ENCODE assay signal across 10 mouse cellular contexts in the genomic region with DNA sequence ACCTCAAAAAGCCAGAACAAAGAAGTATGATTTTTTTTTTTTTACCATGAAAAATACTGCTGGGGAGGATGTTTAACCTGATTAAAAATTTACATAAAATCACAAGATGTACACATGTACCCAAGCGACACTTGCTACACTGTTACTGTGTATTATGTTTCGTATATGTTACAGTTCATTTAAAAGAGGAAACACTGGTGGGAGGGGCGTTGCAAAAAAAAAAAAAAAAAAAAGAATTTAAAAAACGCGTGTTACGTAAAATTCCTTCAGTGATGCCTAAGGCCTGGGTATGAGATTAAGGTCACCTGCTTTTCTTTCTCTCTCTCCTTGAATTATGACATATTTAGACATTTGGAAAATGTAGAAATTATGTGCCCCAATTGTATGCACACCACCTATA. TPM values are rescaled to one million over a fixed set of nuclear protein-coding genes. Genes with fewer than 3 reads are reported as not detected.
A peak's percentile ranks its signal among the peaks of the same experiment; 100 is the strongest.
DNase-seq lines count a peak whose midpoint lies in the region; ATAC-seq and TF ChIP-seq lines count a peak whose summit lies in the region.
"Had no signal": no experiment of that assay in that cellular context is flagged by ENCODE, and none has a peak within 500 bp of the region (broad histone marks: within the 10 kb centered on the region; RNA-seq: fewer than 3 reads in every experiment).

No protein-coding gene starts in this region.

- no peaks in the 10 kb centered on the region for H3K9me3 ChIP-seq in heart, embryonic 16.5 days (replicated peaks; ENCODE audit: control insufficient read depth, low read length)
- no peaks in the 10 kb centered on the region for H3K9me3 ChIP-seq in midbrain, embryonic 16.5 days (replicated peaks; ENCODE audit: control insufficient read depth, low read length, poor library complexity, severe bottlenecking)
- H3K9me3 ChIP-seq in midbrain, embryonic 13.5 days, result no peaks in the 10 kb centered on the region
- H3K9me3 ChIP-seq: limb, embryonic 12.5 days had no signal

- no peaks in the 10 kb centered on the region for H3K27me3 ChIP-seq in heart, embryonic 16.5 days (ENCODE audit: control insufficient read depth, insufficient read depth, low read length)
- H3K27me3 ChIP-seq in heart, adult 2 months (ENCODE audit: control insufficient read depth, insufficient read depth, low read length), result 0 out of 2 replicates have a peak, but pooled peaks cover 2% of the 10 kb centered on the region
- H3K27me3 ChIP-seq in midbrain, embryonic 16.5 days (ENCODE audit: control insufficient read depth, insufficient read depth, low read depth, low read length), result no peaks in the 10 kb centered on the region
- H3K27me3 ChIP-seq in midbrain, embryonic 13.5 days, result no peaks in the 10 kb centered on the region
- H3K27me3 ChIP-seq in myocyte (ENCODE audit: control insufficient read depth, insufficient read depth, insufficient read length), result no peaks in the 10 kb centered on the region
- H3K27me3 ChIP-seq: limb, embryonic 12.5 days had no signal

- intact Hi-C loops in heart, adult 2 months (cut with DNase I), result no loop called here

- H3K27ac ChIP-seq in heart, embryonic 16.5 days (ENCODE audit: low read length), result no peak overlapping the region
- H3K27ac ChIP-seq in heart, adult 2 months, result no peak overlapping the region
- no peak overlapping the region for H3K27ac ChIP-seq in midbrain, embryonic 16.5 days (ENCODE audit: low read length)
- no peak overlapping the region for H3K27ac ChIP-seq in midbrain, embryonic 13.5 days
- H3K27ac ChIP-seq: limb, embryonic 12.5 days had no signal

- TF ChIP-seq CTCF in heart, adult 2 months (IDR thresholded peaks at IDR 0.05), result no peak

- no peaks in the 10 kb centered on the region for H3K79me2 ChIP-seq in heart, adult 2 months (replicated peaks; ENCODE audit: control insufficient read depth, insufficient read depth, low read length)
- H3K79me2 ChIP-seq in myocyte (ENCODE audit: control insufficient read depth, insufficient read depth), result no peaks in the 10 kb centered on the region

- no peak overlapping the region for H3ac ChIP-seq in myocyte (ENCODE audit: control insufficient read depth, insufficient read length)

- no peaks in the 10 kb centered on the region for H3K36me3 ChIP-seq in heart, embryonic 16.5 days (ENCODE audit: control insufficient read depth, insufficient read depth)
- H3K36me3 ChIP-seq in heart, adult 2 months (ENCODE audit: control insufficient read depth, insufficient read depth, low read length), result no peaks in the 10 kb centered on the region
- no peaks in the 10 kb centered on the region for H3K36me3 ChIP-seq in midbrain, embryonic 16.5 days (ENCODE audit: control insufficient read depth, insufficient read depth, low read length)
- no peaks in the 10 kb centered on the region for H3K36me3 ChIP-seq in midbrain, embryonic 13.5 days
- no peaks in the 10 kb centered on the region for H3K36me3 ChIP-seq in myocyte (ENCODE audit: control insufficient read depth, insufficient read depth)
- H3K36me3 ChIP-seq: limb, embryonic 12.5 days had no signal

- ATAC-seq in heart, embryonic 16.5 days (replicated peaks; ENCODE audit: extremely low read depth, insufficient read depth, low FRiP score), result no peak
- ATAC-seq in midbrain, embryonic 16.5 days, result no peak
- no peak for ATAC-seq in midbrain, embryonic 13.5 days
- ATAC-seq in hematopoietic stem cell, adult 5-6 weeks (replicated peaks in 1 of 2; ENCODE audit: insufficient read depth in 1 of 2, low FRiP score in 2 of 2, low TSS enrichment in 1 of 2, low read depth in 1 of 2, poor library complexity in 2 of 2, severe bottlenecking in 2 of 2), result peak; percentile 23 to 54; a peak in 2 of 4 replicates

- TF ChIP-seq EP300 in heart, adult 2 months (IDR thresholded peaks at IDR 0.05; ENCODE audit: insufficient read depth, low read depth, low read length), result no peak

- TF ChIP-seq POLR2A in heart, adult 2 months (IDR thresholded peaks at IDR 0.05; ENCODE audit: insufficient read depth, low read depth, low read length), result no peak
- TF ChIP-seq POLR2A in myocyte (IDR thresholded peaks at IDR 0.05; ENCODE audit: insufficient read length, low read depth), result no peak

- 65% methylated on average over 6 of the region's 6 CpGs for WGBS in heart, embryonic 16.5 days
- 58% methylated on average over 6 of the region's 6 CpGs for WGBS in heart, adult 2 months
- whole genome bisulfite sequencing in midbrain, embryonic 16.5 days, result 83% methylated on average over 6 of the region's 6 CpGs
- 83% methylated on average over 6 of the region's 6 CpGs for WGBS in midbrain, embryonic 13.5 days

- no peak overlapping the region for H3K4me3 ChIP-seq in heart, embryonic 16.5 days (ENCODE audit: low read length)
- H3K4me3 ChIP-seq in heart, adult 2 months, result no peak overlapping the region
- no peak overlapping the region for H3K4me3 ChIP-seq in midbrain, embryonic 16.5 days (ENCODE audit: low read depth, low read length)
- H3K4me3 ChIP-seq in midbrain, embryonic 13.5 days (replicated peaks), result no peak overlapping the region
- H3K4me3 ChIP-seq in myocyte, result peak overlapping the region; percentile 8

- H3K9ac ChIP-seq in heart, embryonic 16.5 days (ENCODE audit: low read length), result no peak overlapping the region
- H3K9ac ChIP-seq in heart, adult 2 months (ENCODE audit: low read depth, low read length), result no peak overlapping the region
- H3K9ac ChIP-seq in midbrain, embryonic 16.5 days (ENCODE audit: low read depth, low read length), result no peak overlapping the region
- H3K9ac ChIP-seq in midbrain, embryonic 13.5 days (replicated peaks), result no peak overlapping the region
- H3K9ac ChIP-seq: limb, embryonic 12.5 days had no signal

- DNase-seq in heart, adult 2 months, result no peak
- no peak for DNase-seq in gastrocnemius, postnatal 10 days
- DNase-seq in left cerebral cortex, adult 9 months (ENCODE audit: low spot score in 2 of 2), result no peak
- DNase-seq: layer of hippocampus, postnatal 36 days had no signal

- H3K4me1 ChIP-seq in heart, embryonic 16.5 days (ENCODE audit: control insufficient read depth, insufficient read depth, low read length), result peaks cover 2% of the 10 kb centered on the region; the same call in 1 of the 2 replicates
- H3K4me1 ChIP-seq in heart, adult 2 months (ENCODE audit: control insufficient read depth, insufficient read depth, low read length), result no peaks in the 10 kb centered on the region
- H3K4me1 ChIP-seq in midbrain, embryonic 16.5 days (ENCODE audit: control insufficient read depth, insufficient read depth, low read length), result no peaks in the 10 kb centered on the region
- H3K4me1 ChIP-seq in midbrain, embryonic 13.5 days (replicated peaks), result no peaks in the 10 kb centered on the region

- peak overlapping the region; percentile 60; the same call in 1 of the 2 replicates for H3K4me2 ChIP-seq in heart, embryonic 16.5 days (ENCODE audit: low read depth, low read length)
- peak overlapping the region; percentile 43; the same call in 1 of the 2 replicates for H3K4me2 ChIP-seq in midbrain, embryonic 16.5 days (ENCODE audit: low read length)
- H3K4me2 ChIP-seq in midbrain, embryonic 13.5 days (replicated peaks), result no peak overlapping the region
- peak overlapping the region; percentile 76 for H3K4me2 ChIP-seq in myocyte (ENCODE audit: low read depth)

TF ChIP-seq in myocyte, 11 proteins besides CTCF, POLR2A, EP300 and RAD21:
- no peak for TF ChIP-seq USF1 (IDR thresholded peaks at IDR 0.05; ENCODE audit: low read depth)
- TF ChIP-seq REST (IDR thresholded peaks at IDR 0.05; ENCODE audit: insufficient read depth, insufficient read length), result no peak
- TF ChIP-seq MAX (IDR thresholded peaks at IDR 0.05; ENCODE audit: low read depth), result no peak
- TF ChIP-seq TCF3 (IDR thresholded peaks at IDR 0.05; ENCODE audit: insufficient read length, low read depth), result no peak
- no peak for TF ChIP-seq SRF (IDR thresholded peaks at IDR 0.05; ENCODE audit: control insufficient read depth, insufficient read length, low read depth)
- no peak for TF ChIP-seq E2F4 (IDR thresholded peaks at IDR 0.05; ENCODE audit: insufficient read depth)
TF ChIP-seq in myocyte: peak in this region for 0.

RNA-seq across cellular contexts. Expression of gene Ube2d1, which starts 21.7 kb away (rescaled TPM):
- polyA plus RNA-seq in heart, embryonic 16.5 days (2015; fragmentation: Nextera tagmentation; extraction: Ambion mirVana), result 49.2 and 63.7 TPM in 2 replicates
- 10 to 100 TPM; 40.5 to 46.8 TPM for total RNA-seq in heart, adult 2 months (2021)
- 48.7 and 76.4 TPM in 2 replicates for polyA plus RNA-seq in heart, adult 2 months (2012; rRNA removed)
- 187 and 193 TPM in 2 replicates for polyA plus RNA-seq in midbrain, embryonic 16.5 days (2015; fragmentation: Nextera tagmentation; extraction: Ambion mirVana)
- 173 and 176 TPM in 2 replicates for polyA plus RNA-seq in midbrain, embryonic 13.5 days (2015; fragmentation: Nextera tagmentation; extraction: Ambion mirVana)
- total RNA-seq in hematopoietic stem cell, adult 5-6 weeks (2017), result 7.8 and 14.8 TPM in 2 replicates
- 69.3 TPM for polyA plus RNA-seq in myocyte (2012; fragmentation: generic; extraction: Trizol)
- 100 to 1,000 TPM; 141 to 158 TPM for total RNA-seq in gastrocnemius, postnatal 10 days (2021)

RNA-seq across cellular contexts. Expression of gene Cisd1, which starts 38.0 kb away (rescaled TPM):
- polyA plus RNA-seq in heart, embryonic 16.5 days (2015; fragmentation: Nextera tagmentation; extraction: Ambion mirVana), result 219 and 223 TPM in 2 replicates
- 100 to 1,000 TPM; 295 to 338 TPM for total RNA-seq in heart, adult 2 months (2021)
- polyA plus RNA-seq in heart, adult 2 months (2012; rRNA removed), result 203 and 212 TPM in 2 replicates
- 300 and 325 TPM in 2 replicates for polyA plus RNA-seq in midbrain, embryonic 16.5 days (2015; fragmentation: Nextera tagmentation; extraction: Ambion mirVana)
- polyA plus RNA-seq in midbrain, embryonic 13.5 days (2015; fragmentation: Nextera tagmentation; extraction: Ambion mirVana), result 222 and 228 TPM in 2 replicates
- total RNA-seq in hematopoietic stem cell, adult 5-6 weeks (2017), result 16.9 and 21.0 TPM in 2 replicates
- 124 TPM for polyA plus RNA-seq in myocyte (2012; fragmentation: generic; extraction: Trizol)
- 10 to 100 TPM; 78.0 to 93.6 TPM for total RNA-seq in gastrocnemius, postnatal 10 days (2021)

RNA-seq across cellular contexts. Expression of gene Ipmk, which starts 40.8 kb away (rescaled TPM):
- polyA plus RNA-seq in heart, embryonic 16.5 days (2015; fragmentation: Nextera tagmentation; extraction: Ambion mirVana), result 7.1 and 7.6 TPM in 2 replicates
- total RNA-seq in heart, adult 2 months (2021), result 10 to 100 TPM; 12.6 to 17.9 TPM
- polyA plus RNA-seq in heart, adult 2 months (2012; rRNA removed), result 5.0 and 8.5 TPM in 2 replicates
- 16.5 and 19.3 TPM in 2 replicates for polyA plus RNA-seq in midbrain, embryonic 16.5 days (2015; fragmentation: Nextera tagmentation; extraction: Ambion mirVana)
- 16.3 and 17.7 TPM in 2 replicates for polyA plus RNA-seq in midbrain, embryonic 13.5 days (2015; fragmentation: Nextera tagmentation; extraction: Ambion mirVana)
- total RNA-seq in hematopoietic stem cell, adult 5-6 weeks (2017), result 18.0 and 19.2 TPM in 2 replicates
- polyA plus RNA-seq in myocyte (2012; fragmentation: generic; extraction: Trizol), result 7.4 TPM
- 10 to 100 TPM; 10.3 to 12.2 TPM for total RNA-seq in gastrocnemius, postnatal 10 days (2021)

Comparison
In these comparisons a context has a peak if more than half of its experiments do, and no peak if none do; other contexts are left out.
1. ATAC-seq: peak in hematopoietic stem cell, adult 5-6 weeks (2 of 2); none in heart, embryonic 16.5 days (single experiment), midbrain, embryonic 16.5 days (single experiment) and midbrain, embryonic 13.5 days (single experiment).